Mouse (Mus musculus): ENCODE measurements around the gene Fhdc1.

DNA sequence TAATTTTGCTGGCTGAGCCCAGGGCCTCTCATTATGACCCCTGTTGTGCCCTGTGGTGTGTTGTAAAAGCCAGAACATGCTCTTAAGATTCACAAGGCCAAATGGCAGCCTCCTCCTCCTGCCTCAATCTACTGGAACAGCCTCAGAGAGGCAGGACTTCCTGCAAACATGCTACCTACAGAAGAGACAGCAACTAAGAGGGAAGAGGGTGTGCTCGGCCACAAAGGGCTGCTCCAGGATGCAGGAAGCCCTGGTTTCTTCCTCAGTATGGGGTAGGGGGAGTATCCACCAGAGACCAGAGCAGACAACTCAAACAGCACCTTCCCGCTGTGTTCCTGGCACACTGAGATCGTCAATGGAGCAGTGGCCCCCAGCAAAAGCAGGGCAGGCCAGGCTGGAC is 19.7 kb downstream of the Fhdc1 start:
- TF ChIP-seq CTCF (IDR thresholded peaks at IDR 0.05; ENCODE audit: insufficient read depth, low read depth, low read length) (no peak), POLR2A (IDR thresholded peaks at IDR 0.05; ENCODE audit: insufficient read depth, low read depth, low read length) (no peak)
